24 mouse cellular contexts compared by ENCODE assay signal in genomic region chr6:145469260-145469943, GRCm38 (mm10).
A peak's percentile ranks its signal among the peaks of the same experiment; 100 is the strongest.
DNase-seq lines count a peak whose midpoint lies in the region; ATAC-seq lines count a peak whose summit lies in the region.
"Had no signal": no experiment of that assay in that cellular context is flagged by ENCODE, and none has a peak within 500 bp of the region (broad histone marks: within the 10 kb centered on the region; RNA-seq: fewer than 3 reads in every experiment).

No protein-coding gene starts in this region.

- 0 out of 2 replicates have a peak, but pooled peaks cover 4% of the 10 kb centered on the region for H3K4me1 ChIP-seq in forebrain, embryonic 11.5 days (replicated peaks; ENCODE audit: control insufficient read depth, insufficient read depth, low read length)
- H3K4me1 ChIP-seq in forebrain, embryonic 10.5 days, result peaks cover 15% of the 10 kb centered on the region; the same call in 1 of the 2 replicates
- H3K4me1 ChIP-seq in hindbrain, embryonic 16.5 days (ENCODE audit: control insufficient read depth, insufficient read depth, low read depth, low read length), result peaks cover 6% of the 10 kb centered on the region; the same call in 1 of the 2 replicates
- no peaks in the 10 kb centered on the region for H3K4me1 ChIP-seq in hindbrain, embryonic 10.5 days (replicated peaks)
- H3K4me1 ChIP-seq: liver, embryonic 15.5 days had no signal

- H3K4me3 ChIP-seq in forebrain, embryonic 11.5 days (ENCODE audit: low read depth, low read length), result no peak overlapping the region
- no peak overlapping the region for H3K4me3 ChIP-seq in forebrain, embryonic 10.5 days
- H3K4me3 ChIP-seq in hindbrain, embryonic 16.5 days (ENCODE audit: low read length), result no peak overlapping the region
- no peak overlapping the region for H3K4me3 ChIP-seq in hindbrain, embryonic 10.5 days
- H3K4me3 ChIP-seq: layer of hippocampus, adult 2 months; limb, embryonic 13.5 days; liver, embryonic 15.5 days; myocyte had no signal

- H3K9ac ChIP-seq in forebrain, embryonic 11.5 days (ENCODE audit: low read length), result no peak overlapping the region
- H3K9ac ChIP-seq in hindbrain, embryonic 16.5 days (ENCODE audit: low read depth, low read length), result no peak overlapping the region
- H3K9ac ChIP-seq: limb, embryonic 13.5 days; liver, embryonic 15.5 days had no signal

- no peaks in the 10 kb centered on the region for H3K9me3 ChIP-seq in forebrain, embryonic 11.5 days (ENCODE audit: control insufficient read depth, low read length)
- H3K9me3 ChIP-seq in forebrain, embryonic 10.5 days, result no peaks in the 10 kb centered on the region
- no peaks in the 10 kb centered on the region for H3K9me3 ChIP-seq in hindbrain, embryonic 16.5 days (ENCODE audit: control insufficient read depth, low read length)
- no peaks in the 10 kb centered on the region for H3K9me3 ChIP-seq in hindbrain, embryonic 10.5 days
- H3K9me3 ChIP-seq: limb, embryonic 13.5 days; liver, embryonic 15.5 days had no signal

- no peaks in the 10 kb centered on the region for H3K27me3 ChIP-seq in forebrain, embryonic 11.5 days (ENCODE audit: control insufficient read depth, insufficient read depth, low read length)
- no peaks in the 10 kb centered on the region for H3K27me3 ChIP-seq in forebrain, embryonic 10.5 days (ENCODE audit: poor library complexity, severe bottlenecking)
- H3K27me3 ChIP-seq in hindbrain, embryonic 16.5 days (replicated peaks; ENCODE audit: control insufficient read depth, insufficient read depth, low read length), result no peaks in the 10 kb centered on the region
- no peaks in the 10 kb centered on the region for H3K27me3 ChIP-seq in hindbrain, embryonic 10.5 days (ENCODE audit: insufficient read depth, poor library complexity, severe bottlenecking)
- H3K27me3 ChIP-seq: limb, embryonic 13.5 days; liver, embryonic 15.5 days had no signal

- no peak overlapping the region for H3K27ac ChIP-seq in forebrain, embryonic 11.5 days (ENCODE audit: low read depth, low read length)
- no peak overlapping the region for H3K27ac ChIP-seq in forebrain, embryonic 10.5 days
- no peak overlapping the region for H3K27ac ChIP-seq in hindbrain, embryonic 16.5 days (ENCODE audit: low read depth, low read length)
- H3K27ac ChIP-seq in hindbrain, embryonic 10.5 days, result no peak overlapping the region
- H3K27ac ChIP-seq: layer of hippocampus, adult 2 months; limb, embryonic 13.5 days; liver, embryonic 15.5 days; macrophage; stomach, postnatal 0 days had no signal

- H3K4me2 ChIP-seq in forebrain, embryonic 11.5 days (ENCODE audit: low read depth, low read length, severe bottlenecking), result no peak overlapping the region
- H3K4me2 ChIP-seq in hindbrain, embryonic 16.5 days (ENCODE audit: low read length), result no peak overlapping the region
- H3K4me2 ChIP-seq: heart, embryonic 11.5 days; limb, embryonic 13.5 days; liver, embryonic 15.5 days had no signal

- no peaks in the 10 kb centered on the region for H3K36me3 ChIP-seq in forebrain, embryonic 11.5 days (ENCODE audit: control insufficient read depth, insufficient read depth, low read length)
- H3K36me3 ChIP-seq in forebrain, embryonic 10.5 days (replicated peaks), result no peaks in the 10 kb centered on the region
- no peaks in the 10 kb centered on the region for H3K36me3 ChIP-seq in hindbrain, embryonic 16.5 days (ENCODE audit: control insufficient read depth, insufficient read depth, low read length)
- no peaks in the 10 kb centered on the region for H3K36me3 ChIP-seq in hindbrain, embryonic 10.5 days
- H3K36me3 ChIP-seq: limb, embryonic 13.5 days; liver, embryonic 15.5 days had no signal

- DNase-seq in forebrain, embryonic 11.5 days (ENCODE audit: low spot score), result no peak
- DNase-seq in forebrain, embryonic 10.5 days (ENCODE audit: extremely low spot score, low spot score), result no peak
- no peak for DNase-seq in hindbrain, embryonic 10.5 days (ENCODE audit: low spot score)
- peak; percentile 61 for DNase-seq in retina, postnatal 1 day
- no peak for DNase-seq in retina, embryonic 14.5 days (ENCODE audit: low spot score)
- no peak for DNase-seq in thymus, postnatal 10 days (ENCODE audit: low spot score in 2 of 2)
- no peak for DNase-seq in layer of hippocampus, adult 8-10 months (ENCODE audit: low spot score in 2 of 2)
- DNase-seq: adrenal gland, postnatal 25 days; cerebellum, adult 9-10 months; gastrocnemius, postnatal 10 days; heart, adult 11 months; kidney, postnatal 25 days; right cerebral cortex, postnatal 14 days; thymus, adult 2 months had no signal

- 54% methylated on average over 8 of the region's 8 CpGs for WGBS in forebrain, embryonic 11.5 days
- 84% methylated on average over 8 of the region's 8 CpGs for WGBS in forebrain, embryonic 10.5 days
- 48% methylated on average over 8 of the region's 8 CpGs for WGBS in hindbrain, embryonic 16.5 days
- WGBS in hindbrain, embryonic 10.5 days, result 84% methylated on average over 8 of the region's 8 CpGs

- peak; percentile 45; the same call in 1 of the 2 replicates for ATAC-seq in forebrain, embryonic 11.5 days (replicated peaks; ENCODE audit: low FRiP score)
- 0 out of 2 replicates have a peak, but pooled peaks have one; percentile 25 for ATAC-seq in hindbrain, embryonic 16.5 days
- ATAC-seq: intestine, embryonic 16.5 days; lung, postnatal 0 days had no signal
